Mouse (Mus musculus) testis, adult 2 months (tissue): ENCODE data around the gene Serinc2.

Experiments
- CTCF ChIP-seq: fragments of 200-500 bp; IDR thresholded peaks from 2 replicates; pipeline ENCODE4 v1.5.1; 2012; ENCODE audit warnings: low read depth, mild to moderate bottlenecking, inconsistent platforms, low read length, moderate library complexity; ENCODE audit not compliant: control insufficient read depth, insufficient read depth, insufficient replicate concordance
- POLR2A ChIP-seq: fragments of 200-500 bp; IDR thresholded peaks from 2 replicates; pipeline ENCODE4 v1.6.1; 2012; ENCODE audit warnings: low read depth, mild to moderate bottlenecking, inconsistent platforms, low read length, moderate library complexity; ENCODE audit not compliant: control insufficient read depth

DNA sequence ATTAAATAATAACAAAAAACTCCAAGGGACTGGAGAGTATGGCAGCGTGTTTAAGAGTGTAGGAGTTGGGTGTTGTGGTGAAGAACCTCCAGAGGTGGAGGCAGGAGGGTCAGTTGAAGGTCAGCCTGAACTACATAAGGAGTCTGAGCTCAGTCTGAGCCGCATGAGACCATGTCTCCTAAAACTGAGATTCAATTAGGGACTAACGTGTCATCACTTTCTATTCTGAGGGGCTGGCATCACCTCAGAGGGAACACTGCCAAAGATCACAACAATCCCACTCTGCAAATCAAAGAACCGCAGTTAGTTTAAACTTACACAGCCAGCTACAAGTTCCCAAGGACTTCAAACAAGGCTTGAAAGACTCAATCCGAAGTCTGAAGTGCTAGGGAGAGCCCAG is 44.6 kb upstream of the Serinc2 start:
- TF ChIP-seq CTCF (no peak), POLR2A (no peak)
